Mouse (Mus musculus): ENCODE data around the gene Slc2a3.

- TF ChIP-seq CTCF (IDR thresholded peaks at IDR 0.05) (no peak), EP300 (IDR thresholded peaks at IDR 0.05; ENCODE audit: insufficient read depth, low read depth, low read length) (peak; percentile 87)
Observed at GRCm38 (mm10) chr6:122810615-122811279, 9.3 kb upstream of the Slc2a3 start.
